Mouse (Mus musculus) kidney, embryonic 16.5 days (tissue): ENCODE data around the gene Pdhx. TPM values are rescaled to one million over a fixed set of nuclear protein-coding genes. Genes with fewer than 3 reads are reported as not detected.

Experiments used
- ATAC-seq: fragments of 200-750 bp; cut with Nextera tagmentation; 2 replicates; pipeline ENCODE4 v1.8.0; 2017; ENCODE audit warnings: moderate TSS enrichment; ENCODE audit not compliant: low FRiP score, low TSS enrichment
- H3K27ac ChIP-seq: fragments of 300-500 bp; sonication (generic); 2 replicates; pipeline ENCODE4 v1.5.1; 2014; ENCODE audit warnings: low read length
- H3K27me3 ChIP-seq: fragments of 300-500 bp; sonication (generic); 2 replicates; pipeline ENCODE4 v1.6.1; 2014; ENCODE audit warnings: low read length, control low read depth, mixed read lengths; ENCODE audit not compliant: insufficient read depth
- H3K36me3 ChIP-seq: fragments of 300-500 bp; sonication (generic); 2 replicates; pipeline ENCODE4 v1.6.1; 2014; ENCODE audit warnings: low read length, control low read depth, mixed read lengths; ENCODE audit not compliant: insufficient read depth
- H3K4me1 ChIP-seq: fragments of 300-500 bp; sonication (generic); 2 replicates; pipeline ENCODE4 v1.6.1; 2014; ENCODE audit warnings: low read length, control low read depth, mixed read lengths; ENCODE audit not compliant: insufficient read depth
- H3K4me2 ChIP-seq: fragments of 300-500 bp; sonication (generic); replicated peaks from 2 replicates; pipeline ENCODE4 v1.6.1; 2014; ENCODE audit warnings: low read depth, low read length
- H3K4me3 ChIP-seq: fragments of 300-500 bp; sonication (generic); 2 replicates; pipeline ENCODE4 v1.5.1; 2014; ENCODE audit warnings: mild to moderate bottlenecking, low read length
- H3K9ac ChIP-seq: fragments of 300-500 bp; sonication (generic); replicated peaks from 2 replicates; pipeline ENCODE4 v1.6.1; 2014; ENCODE audit warnings: low read length
- H3K9me3 ChIP-seq: fragments of 300-500 bp; sonication (generic); 2 replicates; pipeline ENCODE4 v1.6.1; 2016; ENCODE audit warnings: low read length, control low read depth
- WGBS: fragments of 180-500 bp; shearing (Covaris S2); extraction: QIAGEN DNeasy Blood & Tissue Kit; methylation state at CpG from one replicate; pipeline ENCODE4 v1.1.7; 2014; 5-methylcytosine and 5-hydroxymethylcytosine counted together
- polyA plus RNA-seq: library from polyadenylated mRNA; unstranded; fragments of >200 nt; fragmentation: Nextera tagmentation; extraction: Ambion mirVana; gene quantifications from 2 replicates; pipeline ENCODE4 v1.2.1, GENCODE M21; 2015

Gene Pdhx
- polyA plus RNA-seq, 1 experiment from 2014 or later, result 46.7 TPM

- H3K9me3 ChIP-seq, result peaks cover 4% of the 10 kb centered on the region; the same call in 1 of the 2 replicates
- 84% methylated on average over 8 of the region's 8 CpGs for WGBS
- H3K4me1 ChIP-seq, result no peaks in the 10 kb centered on the region
- H3K27me3 ChIP-seq, result no peaks in the 10 kb centered on the region
- H3K36me3 ChIP-seq, result no peaks in the 10 kb centered on the region
- no peak overlapping the region for H3K4me2 ChIP-seq
- H3K27ac ChIP-seq, result no peak overlapping the region
- no peak for ATAC-seq
- H3K9ac ChIP-seq, result no peak overlapping the region
- H3K4me3 ChIP-seq, result no peak overlapping the region
These were observed 91.6 kb downstream of the Pdhx start for GRCm38 (mm10) chr2:102981446-102982314.

- Histone ChIP-seq H3K9me3 (peaks cover 4% of the 10 kb centered on the region; the same call in 1 of the 2 replicates), H3K4me1 (no peaks in the 10 kb centered on the region), H3K4me3 (no peak overlapping the region), H3K36me3 (no peaks in the 10 kb centered on the region), H3K4me2 (no peak overlapping the region), H3K9ac (no peak overlapping the region), H3K27me3 (no peaks in the 10 kb centered on the region), H3K27ac (no peak overlapping the region)
- ATAC-seq, result no peak
- 70% methylated on average over 2 of the region's 2 CpGs for WGBS
These were observed 92.4 kb downstream of the Pdhx start for GRCm38 (mm10) chr2:102980870-102981269.

GRCm38 (mm10) chr2:102979519-102979918, 93.8 kb downstream of the Pdhx start:
- Histone ChIP-seq H3K27ac (no peak overlapping the region), H3K4me1 (no peaks in the 10 kb centered on the region), H3K9me3 (peaks cover 4% of the 10 kb centered on the region; the same call in 1 of the 2 replicates), H3K4me2 (no peak overlapping the region), H3K27me3 (no peaks in the 10 kb centered on the region), H3K9ac (no peak overlapping the region), H3K36me3 (no peaks in the 10 kb centered on the region), H3K4me3 (no peak overlapping the region)
- 88% methylated on average over 2 of the region's 2 CpGs for WGBS
- no peak for ATAC-seq

GRCm38 (mm10) chr2:102979112-102979511, 94.2 kb downstream of the Pdhx start:
- H3K9ac ChIP-seq, result no peak overlapping the region
- no peaks in the 10 kb centered on the region for H3K36me3 ChIP-seq
- no peak for ATAC-seq
- H3K4me3 ChIP-seq, result no peak overlapping the region
- no peak overlapping the region for H3K4me2 ChIP-seq
- H3K4me1 ChIP-seq, result no peaks in the 10 kb centered on the region
- H3K27me3 ChIP-seq, result no peaks in the 10 kb centered on the region
- H3K9me3 ChIP-seq, result peaks cover 4% of the 10 kb centered on the region; the same call in 1 of the 2 replicates
- no peak overlapping the region for H3K27ac ChIP-seq

GRCm38 (mm10) chr2:102975358-102975945, 97.9 kb downstream of the Pdhx start:
- Histone ChIP-seq H3K4me2 (no peak overlapping the region), H3K9ac (no peak overlapping the region), H3K36me3 (no peaks in the 10 kb centered on the region), H3K27me3 (no peaks in the 10 kb centered on the region), H3K9me3 (peaks cover 4% of the 10 kb centered on the region; the same call in 1 of the 2 replicates), H3K4me3 (no peak overlapping the region), H3K4me1 (no peaks in the 10 kb centered on the region), H3K27ac (no peak overlapping the region)
- 72% methylated on average over 5 of the region's 5 CpGs for WGBS
- no peak for ATAC-seq

- Histone ChIP-seq H3K4me3 (no peak overlapping the region), H3K9me3 (peaks cover 4% of the 10 kb centered on the region; the same call in 1 of the 2 replicates), H3K4me2 (no peak overlapping the region), H3K27ac (no peak overlapping the region), H3K27me3 (no peaks in the 10 kb centered on the region), H3K36me3 (no peaks in the 10 kb centered on the region), H3K9ac (no peak overlapping the region), H3K4me1 (no peaks in the 10 kb centered on the region)
- ATAC-seq, result no peak
- 96% methylated on average over 3 of the region's 3 CpGs for WGBS
These were observed 100.2 kb downstream of the Pdhx start for GRCm38 (mm10) chr2:102973115-102973514.

- WGBS, result 28% methylated on average over 5 of the region's 5 CpGs
- H3K9ac ChIP-seq, result no peak overlapping the region
- no peak overlapping the region for H3K27ac ChIP-seq
- no peak overlapping the region for H3K4me2 ChIP-seq
- no peak for ATAC-seq
- no peaks in the 10 kb centered on the region for H3K4me1 ChIP-seq
- H3K9me3 ChIP-seq, result peaks cover 4% of the 10 kb centered on the region; the same call in 1 of the 2 replicates
- H3K4me3 ChIP-seq, result no peak overlapping the region
- H3K36me3 ChIP-seq, result no peaks in the 10 kb centered on the region
- no peaks in the 10 kb centered on the region for H3K27me3 ChIP-seq
These were observed 100.7 kb downstream of the Pdhx start for GRCm38 (mm10) chr2:102972575-102972974.

- H3K36me3 ChIP-seq, result no peaks in the 10 kb centered on the region
- H3K9ac ChIP-seq, result no peak overlapping the region
- H3K4me3 ChIP-seq, result no peak overlapping the region
- H3K27me3 ChIP-seq, result no peaks in the 10 kb centered on the region
- no peak for ATAC-seq
- H3K27ac ChIP-seq, result no peak overlapping the region
- no peak overlapping the region for H3K4me2 ChIP-seq
- peaks cover 5% of the 10 kb centered on the region for H3K9me3 ChIP-seq
- no peaks in the 10 kb centered on the region for H3K4me1 ChIP-seq
These were observed 101.4 kb downstream of the Pdhx start for GRCm38 (mm10) chr2:102971951-102972350.
